Mouse (Mus musculus) midbrain, embryonic 11.5 days (tissue): ENCODE measurements at regions not wholly inside any gene's neighbourhood (a gene's known extent, or its start where the extent isn't known, plus 50 kb on each side); places are given as distances from the start of the nearest gene placed in this dataset.
A peak's percentile ranks its signal among the peaks of the same experiment; 100 is the strongest.
"Not testable (repeated sequence)": the region's sequence is repeated elsewhere in the genome, so short reads cannot be mapped to it uniquely, and the experiment has no call there.

Experiments used
- ATAC-seq: fragments of 200-750 bp; cut with Nextera tagmentation; 2 replicates; pipeline ENCODE4 v1.8.0; 2017; ENCODE audit warnings: moderate TSS enrichment, moderate library complexity; ENCODE audit not compliant: low FRiP score
- DNase-seq: peaks from one replicate; pipeline ENCODE4 v3.0.0; 2015; ENCODE audit warnings: low spot score; ENCODE audit errors: missing footprints
- H3K27ac ChIP-seq: fragments of 300-500 bp; sonication (generic); 2 replicates; pipeline ENCODE4 v1.5.1; 2014; ENCODE audit warnings: low read depth, low read length
- H3K27me3 ChIP-seq: fragments of 300-500 bp; sonication (generic); 2 replicates; pipeline ENCODE4 v1.6.1; 2014; ENCODE audit warnings: mild to moderate bottlenecking, low read length, moderate library complexity, mixed read lengths; ENCODE audit not compliant: control insufficient read depth, insufficient read depth
- H3K36me3 ChIP-seq: fragments of 300-500 bp; sonication (generic); 2 replicates; pipeline ENCODE4 v1.6.1; 2014; ENCODE audit warnings: mild to moderate bottlenecking, low read length, moderate library complexity, mixed read lengths; ENCODE audit not compliant: control insufficient read depth, insufficient read depth
- H3K4me1 ChIP-seq: fragments of 300-500 bp; sonication (generic); 2 replicates; pipeline ENCODE4 v1.6.1; 2014; ENCODE audit warnings: low read length; ENCODE audit not compliant: control insufficient read depth, insufficient read depth
- H3K4me2 ChIP-seq: fragments of 300-500 bp; sonication (generic); 2 replicates; pipeline ENCODE4 v1.6.1; 2014; ENCODE audit warnings: mild to moderate bottlenecking, moderate library complexity
- H3K4me3 ChIP-seq: fragments of 300-500 bp; sonication (generic); 2 replicates; pipeline ENCODE4 v1.5.1; 2014; ENCODE audit warnings: low read depth, low read length
- H3K9ac ChIP-seq: fragments of 300-500 bp; sonication (generic); 2 replicates; pipeline ENCODE4 v1.6.1; 2014; ENCODE audit warnings: low read length
- H3K9me3 ChIP-seq: fragments of 300-500 bp; sonication (generic); 2 replicates; pipeline ENCODE4 v1.6.1; 2016; ENCODE audit warnings: low read length; ENCODE audit not compliant: control insufficient read depth
- WGBS: fragments of 180-500 bp; shearing (Covaris S2); extraction: QIAGEN DNeasy Blood & Tissue Kit; methylation state at CpG from one replicate; pipeline ENCODE4 v1.1.7; 2014; 5-methylcytosine and 5-hydroxymethylcytosine counted together

- Histone ChIP-seq H3K9me3 (no peaks in the 10 kb centered on the region), H3K27ac (no peak overlapping the region), H3K4me1 (no peaks in the 10 kb centered on the region), H3K36me3 (no peaks in the 10 kb centered on the region), H3K4me3 (no peak overlapping the region), H3K4me2 (no peak overlapping the region), H3K27me3 (no peaks in the 10 kb centered on the region), H3K9ac (no peak overlapping the region)
- peak; percentile 99 for DNase-seq
- ATAC-seq = peak; percentile 86
- 5% methylated on average over 8 of the region's 8 CpGs for WGBS
Observed at GRCm38 (mm10) chr15:41973263-41973662, 1839.1 kb downstream of the 9330182O14Rik start.

- DNase-seq (no peak), ATAC-seq (no peak)
- Histone ChIP-seq H3K4me3 (no peak overlapping the region), H3K27ac (no peak overlapping the region), H3K27me3 (no peaks in the 10 kb centered on the region), H3K36me3 (no peaks in the 10 kb centered on the region), H3K9ac (no peak overlapping the region), H3K4me1 (no peaks in the 10 kb centered on the region), H3K4me2 (no peak overlapping the region), H3K9me3 (no peaks in the 10 kb centered on the region)
- 94% methylated on average over 2 of the region's 2 CpGs for WGBS
Observed at GRCm38 (mm10) chr15:41977196-41977595, 1843.0 kb downstream of the 9330182O14Rik start.

- ATAC-seq (no peak), DNase-seq (peak; percentile 57)
- Histone ChIP-seq H3K4me3 (no peak overlapping the region), H3K27ac (no peak overlapping the region), H3K9me3 (no peaks in the 10 kb centered on the region), H3K36me3 (no peaks in the 10 kb centered on the region), H3K4me2 (no peak overlapping the region), H3K27me3 (no peaks in the 10 kb centered on the region), H3K4me1 (no peaks in the 10 kb centered on the region), H3K9ac (no peak overlapping the region)
- WGBS = 96% methylated on average over 12 of the region's 12 CpGs
Observed at GRCm38 (mm10) chr15:41977649-41978231, 1843.6 kb downstream of the 9330182O14Rik start.

GRCm38 (mm10) chr15:41983261-41983660 is 1849.1 kb downstream of the 9330182O14Rik start:
- no peaks in the 10 kb centered on the region for H3K27me3 ChIP-seq
- no peaks in the 10 kb centered on the region for H3K4me1 ChIP-seq
- H3K4me2 ChIP-seq = no peak overlapping the region
- no peaks in the 10 kb centered on the region for H3K9me3 ChIP-seq
- 80% methylated on average over 6 of the region's 6 CpGs for WGBS
- DNase-seq (peak; percentile 12), ATAC-seq (no peak)
- H3K9ac ChIP-seq = no peak overlapping the region
- H3K4me3 ChIP-seq = no peak overlapping the region
- no peak overlapping the region for H3K27ac ChIP-seq
- H3K36me3 ChIP-seq = no peaks in the 10 kb centered on the region

GRCm38 (mm10) chr15:41984267-41984666 is 1850.1 kb downstream of the 9330182O14Rik start:
- DNase-seq = peak; percentile 35
- H3K36me3 ChIP-seq = no peaks in the 10 kb centered on the region
- H3K9ac ChIP-seq = no peak overlapping the region
- H3K4me1 ChIP-seq = no peaks in the 10 kb centered on the region
- ATAC-seq = no peak
- no peak overlapping the region for H3K27ac ChIP-seq
- no peak overlapping the region for H3K4me3 ChIP-seq
- no peak overlapping the region for H3K4me2 ChIP-seq
- WGBS = 90% methylated on average over 4 of the region's 4 CpGs
- no peaks in the 10 kb centered on the region for H3K9me3 ChIP-seq
- H3K27me3 ChIP-seq = no peaks in the 10 kb centered on the region

- WGBS = 89% methylated on average over 3 of the region's 3 CpGs
- no peaks in the 10 kb centered on the region for H3K27me3 ChIP-seq
- H3K27ac ChIP-seq = no peak overlapping the region
- H3K4me1 ChIP-seq = no peaks in the 10 kb centered on the region
- no peak for ATAC-seq
- peak; percentile 54 for DNase-seq
- H3K4me2 ChIP-seq = no peak overlapping the region
- no peaks in the 10 kb centered on the region for H3K9me3 ChIP-seq
- no peak overlapping the region for H3K9ac ChIP-seq
- H3K36me3 ChIP-seq = no peaks in the 10 kb centered on the region
- no peak overlapping the region for H3K4me3 ChIP-seq
Observed at GRCm38 (mm10) chr15:41986264-41986663, 1852.1 kb downstream of the 9330182O14Rik start.

GRCm38 (mm10) chr15:41989065-41989464 is 1854.9 kb downstream of the 9330182O14Rik start:
- Histone ChIP-seq H3K27me3 (no peaks in the 10 kb centered on the region), H3K4me1 (no peaks in the 10 kb centered on the region), H3K27ac (no peak overlapping the region), H3K36me3 (no peaks in the 10 kb centered on the region), H3K9ac (no peak overlapping the region), H3K4me3 (no peak overlapping the region), H3K9me3 (no peaks in the 10 kb centered on the region), H3K4me2 (no peak overlapping the region)
- DNase-seq = peak; percentile 14
- 59% methylated on average over 2 of the region's 2 CpGs for WGBS
- ATAC-seq = no peak

- Histone ChIP-seq H3K36me3 (no peaks in the 10 kb centered on the region), H3K4me2 (no peak overlapping the region), H3K27me3 (no peaks in the 10 kb centered on the region), H3K9me3 (no peaks in the 10 kb centered on the region), H3K4me1 (no peaks in the 10 kb centered on the region), H3K27ac (no peak overlapping the region), H3K9ac (no peak overlapping the region), H3K4me3 (no peak overlapping the region)
- peak; percentile 79 for DNase-seq
- no peak for ATAC-seq
Observed at GRCm38 (mm10) chr15:41991816-41992215, 1857.7 kb downstream of the 9330182O14Rik start.

GRCm38 (mm10) chr15:42032286-42032685 is 1898.1 kb downstream of the 9330182O14Rik start:
- not testable (repeated sequence) for H3K27me3 ChIP-seq, DNase-seq, H3K9me3 ChIP-seq, H3K9ac ChIP-seq, ATAC-seq, H3K36me3 ChIP-seq, H3K4me2 ChIP-seq, H3K4me3 ChIP-seq, H3K4me1 ChIP-seq, H3K27ac ChIP-seq
- 97% methylated on average over 12 of the region's 12 CpGs for WGBS
